Mouse (Mus musculus): Measurements from ENCODE around the gene Abcb7. TPM values are rescaled to one million over a fixed set of nuclear protein-coding genes. Genes with fewer than 3 reads are reported as not detected.

The Abcb7 gene
- polyA plus RNA-seq, 1 experiment from 2014 or later: 7.3 TPM

DNA sequence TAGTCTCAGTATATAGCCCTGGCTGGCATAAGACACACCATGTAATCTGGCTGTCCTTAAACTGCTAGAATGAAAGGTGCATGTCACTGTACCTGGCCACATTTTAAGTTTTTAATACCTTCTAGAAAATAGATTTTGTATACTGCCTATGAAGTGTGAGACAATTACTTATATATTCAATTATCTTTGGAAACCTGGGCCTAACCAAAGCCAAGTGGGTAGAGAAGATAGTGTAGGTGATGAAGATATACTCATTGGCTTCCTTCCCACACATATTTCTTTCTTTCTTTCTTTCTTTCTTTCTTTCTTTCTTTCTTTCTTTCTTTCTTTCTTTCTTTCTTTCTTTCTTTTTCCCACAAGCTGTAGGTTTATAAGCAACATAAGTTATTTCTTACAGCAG lies 121.9 kb downstream of the Abcb7 start:
- Histone ChIP-seq H3K36me3 (replicated peaks) (no peaks in the 10 kb centered on the region), H3K9ac (no peak overlapping the region), H3K4me1 (no peaks in the 10 kb centered on the region), H3K27ac (no peak overlapping the region), H3K4me3 (no peak overlapping the region), H3K4me2 (no peak overlapping the region), H3K9me3 (no peaks in the 10 kb centered on the region), H3K27me3 (replicated peaks) (0 out of 2 replicates have a peak, but pooled peaks cover 2% of the 10 kb centered on the region)
- no peak for ATAC-seq (replicated peaks)

DNA sequence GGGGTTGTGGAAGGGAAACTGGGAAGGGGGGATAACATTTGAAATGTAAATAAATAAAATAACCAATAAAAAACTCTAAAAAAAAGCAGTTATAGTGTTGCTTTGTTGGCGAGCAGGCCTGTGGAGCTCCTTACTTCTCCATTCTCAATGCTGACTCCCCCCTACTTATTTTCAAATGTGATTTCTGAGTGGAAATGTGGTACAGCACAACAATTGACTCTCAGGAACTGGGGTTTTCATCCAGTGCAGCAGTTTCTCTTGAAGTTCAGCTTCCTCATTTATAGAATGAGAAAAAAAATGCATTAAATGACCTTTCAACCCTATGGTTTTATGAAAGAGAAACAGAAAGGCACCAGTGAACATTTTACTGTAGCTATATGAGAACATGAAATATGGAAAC lies 133.8 kb downstream of the Abcb7 start:
- Histone ChIP-seq H3K4me3 (no peak overlapping the region), H3K9me3 (no peaks in the 10 kb centered on the region), H3K27me3 (replicated peaks) (peaks cover 5% of the 10 kb centered on the region; the same call in 1 of the 2 replicates), H3K4me2 (no peak overlapping the region), H3K36me3 (replicated peaks) (no peaks in the 10 kb centered on the region), H3K9ac (no peak overlapping the region), H3K4me1 (no peaks in the 10 kb centered on the region), H3K27ac (no peak overlapping the region)
- ATAC-seq (replicated peaks): no peak
- 85% methylated on average over 1 of the region's 1 CpGs for WGBS

DNA sequence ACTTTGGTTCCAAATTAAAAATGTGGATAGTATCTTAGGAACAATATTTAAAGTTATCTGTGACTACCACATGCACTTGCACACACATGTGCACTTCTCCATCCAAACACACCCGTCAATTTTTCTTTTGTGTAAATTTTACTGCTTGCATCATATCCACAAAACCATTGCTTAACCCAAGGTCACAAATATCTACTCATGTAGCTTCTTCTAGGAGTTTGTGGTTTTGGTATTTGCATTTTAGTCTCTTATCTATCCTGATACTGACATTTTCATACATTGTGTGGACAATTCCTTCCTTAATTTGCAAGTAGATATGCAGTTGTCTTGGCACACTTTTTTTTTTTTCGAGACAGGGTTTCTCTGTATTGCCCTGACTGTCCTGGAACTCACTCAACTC lies 149.3 kb downstream of the Abcb7 start:
- Histone ChIP-seq H3K4me2 (no peak overlapping the region), H3K9me3 (no peaks in the 10 kb centered on the region), H3K9ac (no peak overlapping the region), H3K4me3 (no peak overlapping the region), H3K4me1 (no peaks in the 10 kb centered on the region), H3K36me3 (replicated peaks) (no peaks in the 10 kb centered on the region), H3K27me3 (replicated peaks) (no peaks in the 10 kb centered on the region), H3K27ac (no peak overlapping the region)
- 72% methylated on average over 2 of the region's 2 CpGs for WGBS
- no peak for ATAC-seq (replicated peaks)

DNA sequence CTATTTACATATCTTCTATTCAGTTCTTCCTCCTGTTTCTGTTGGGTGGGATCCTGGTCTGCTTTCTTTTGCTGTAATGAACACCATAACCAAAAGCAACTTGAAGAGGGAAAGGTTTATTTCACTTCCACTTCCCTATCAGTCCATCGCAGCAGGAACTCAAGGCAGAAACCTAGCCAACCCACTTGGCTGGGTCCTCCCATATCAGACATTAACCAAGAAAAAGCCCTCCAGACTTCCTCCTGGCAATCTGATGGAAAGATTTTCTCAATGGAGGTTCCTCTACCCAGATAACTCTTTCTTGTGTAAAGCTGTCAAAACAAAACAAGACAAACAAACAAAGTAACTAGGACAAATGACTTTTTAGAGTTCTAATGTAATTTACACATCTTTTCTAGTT lies 151.2 kb downstream of the Abcb7 start:
- no peaks in the 10 kb centered on the region for H3K36me3 ChIP-seq (replicated peaks)
- H3K4me2 ChIP-seq: no peak overlapping the region
- WGBS: 88% methylated on average over 1 of the region's 1 CpGs
- H3K27ac ChIP-seq: no peak overlapping the region
- no peak overlapping the region for H3K4me3 ChIP-seq
- no peak for ATAC-seq (replicated peaks)
- no peaks in the 10 kb centered on the region for H3K9me3 ChIP-seq
- no peaks in the 10 kb centered on the region for H3K27me3 ChIP-seq (replicated peaks)
- H3K4me1 ChIP-seq: no peaks in the 10 kb centered on the region
- H3K9ac ChIP-seq: no peak overlapping the region

DNA sequence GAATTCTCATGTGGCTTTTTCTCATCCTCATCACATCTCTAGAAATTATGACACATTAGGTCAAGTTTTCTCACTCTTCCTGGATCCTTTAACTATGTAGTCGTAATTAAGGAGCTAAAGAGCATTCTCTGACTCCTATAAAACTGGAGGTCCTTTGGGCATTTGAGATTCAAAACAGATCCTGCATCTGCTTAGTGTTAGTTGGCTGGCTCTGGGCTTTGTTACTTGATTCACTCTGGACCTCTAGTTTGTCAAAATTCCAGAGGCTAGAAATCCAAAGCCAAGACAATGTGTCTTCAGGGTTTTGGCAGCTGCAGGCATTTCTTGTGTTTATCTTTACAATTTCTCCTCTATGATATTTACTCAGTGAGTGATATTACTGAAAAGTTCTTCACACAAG lies 157.1 kb downstream of the Abcb7 start:
- Histone ChIP-seq H3K4me3 (no peak overlapping the region), H3K27ac (no peak overlapping the region), H3K27me3 (replicated peaks) (no peaks in the 10 kb centered on the region), H3K36me3 (replicated peaks) (no peaks in the 10 kb centered on the region), H3K4me2 (no peak overlapping the region), H3K4me1 (no peaks in the 10 kb centered on the region), H3K9ac (no peak overlapping the region), H3K9me3 (no peaks in the 10 kb centered on the region)
- WGBS: 55% methylated on average over 1 of the region's 1 CpGs
- no peak for ATAC-seq (replicated peaks)

Other genes starting within 250 kb of the Abcb7 start
- gene Nexmif, start 212.7 kb downstream of the Abcb7 start, polyA plus RNA-seq (2015; fragmentation: Nextera tagmentation; extraction: Ambion mirVana): 20.1 and 20.9 TPM in 2 replicates
- 2.0 TPM in 2 replicates for gene Uprt, start 69.0 kb upstream of the Abcb7 start, polyA plus RNA-seq (2015; fragmentation: Nextera tagmentation; extraction: Ambion mirVana)

Data from midbrain, embryonic 15.5 days (tissue).